Mouse (Mus musculus): ENCODE data around the gene Armh3. TPM values are rescaled to one million over a fixed set of nuclear protein-coding genes. Genes with fewer than 3 reads are reported as not detected.
A peak's percentile ranks its signal among the peaks of the same experiment; 100 is the strongest.

Armh3 gene
- polyA plus RNA-seq, 1 experiment from 2014 or later: 18.4 TPM

DNA sequence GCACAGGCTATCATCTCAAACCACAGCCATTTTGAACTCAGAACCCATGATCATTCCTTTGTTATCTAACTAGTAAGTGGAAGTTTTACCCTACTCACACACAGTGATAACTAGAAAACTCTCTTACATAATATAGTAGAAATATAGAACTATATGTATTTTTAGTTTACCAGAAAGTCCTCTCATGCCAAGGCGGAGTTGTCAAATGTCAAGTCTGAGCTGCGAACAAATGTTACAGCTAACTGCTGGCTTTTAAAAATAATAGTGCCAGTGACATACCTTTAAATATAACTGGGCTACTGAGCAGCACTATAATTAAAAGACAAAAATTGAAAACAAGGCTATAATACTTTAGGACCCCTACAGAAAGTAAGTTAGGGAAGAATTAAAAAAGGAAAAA is 51.0 kb downstream of the Armh3 start:
- Histone ChIP-seq H3K9me3 (no peaks in the 10 kb centered on the region), H3K36me3 (replicated peaks) (peaks cover 42% of the 10 kb centered on the region), H3K27me3 (replicated peaks; ENCODE audit: low read depth, poor library complexity, severe bottlenecking) (no peaks in the 10 kb centered on the region), H3K4me3 (no peak overlapping the region), H3K4me1 (no peaks in the 10 kb centered on the region), H3K27ac (replicated peaks) (no peak overlapping the region)
- DNase-seq (ENCODE audit: low spot score): no peak
- WGBS: 96% methylated on average over 2 of the region's 2 CpGs

- no peaks in the 10 kb centered on the region for H3K27me3 ChIP-seq (replicated peaks; ENCODE audit: low read depth, poor library complexity, severe bottlenecking)
- 90% methylated on average over 9 of the region's 9 CpGs for WGBS
Measured at GRCm38 (mm10) chr19:45946541-45946940, 51.7 kb downstream of the Armh3 start.

GRCm38 (mm10) chr19:45945986-45946385 is 52.3 kb downstream of the Armh3 start:
- no peak for DNase-seq (ENCODE audit: low spot score)
- H3K4me1 ChIP-seq: no peaks in the 10 kb centered on the region
- H3K9me3 ChIP-seq: no peaks in the 10 kb centered on the region
- 88% methylated on average over 2 of the region's 2 CpGs for WGBS
- H3K36me3 ChIP-seq (replicated peaks): peaks cover 42% of the 10 kb centered on the region
- no peaks in the 10 kb centered on the region for H3K27me3 ChIP-seq (replicated peaks; ENCODE audit: low read depth, poor library complexity, severe bottlenecking)
- no peak overlapping the region for H3K4me3 ChIP-seq
- no peak overlapping the region for H3K27ac ChIP-seq (replicated peaks)

More at GRCm38 (mm10) chr19:45946541-45946940, 51.7 kb downstream of the Armh3 start:
- DNase-seq (ENCODE audit: low spot score): no peak
- Histone ChIP-seq H3K4me1 (no peaks in the 10 kb centered on the region), H3K36me3 (replicated peaks) (peaks cover 42% of the 10 kb centered on the region), H3K27ac (replicated peaks) (no peak overlapping the region), H3K9me3 (no peaks in the 10 kb centered on the region), H3K4me3 (no peak overlapping the region)

- Histone ChIP-seq H3K27ac (replicated peaks) (no peak overlapping the region), H3K27me3 (replicated peaks; ENCODE audit: low read depth, poor library complexity, severe bottlenecking) (no peaks in the 10 kb centered on the region), H3K36me3 (replicated peaks) (peaks cover 44% of the 10 kb centered on the region), H3K4me1 (no peaks in the 10 kb centered on the region), H3K9me3 (no peaks in the 10 kb centered on the region), H3K4me3 (no peak overlapping the region)
- no peak for DNase-seq (ENCODE audit: low spot score)
- 83% methylated on average over 4 of the region's 4 CpGs for WGBS
Measured at GRCm38 (mm10) chr19:45943758-45944157, 54.5 kb downstream of the Armh3 start.

DNA sequence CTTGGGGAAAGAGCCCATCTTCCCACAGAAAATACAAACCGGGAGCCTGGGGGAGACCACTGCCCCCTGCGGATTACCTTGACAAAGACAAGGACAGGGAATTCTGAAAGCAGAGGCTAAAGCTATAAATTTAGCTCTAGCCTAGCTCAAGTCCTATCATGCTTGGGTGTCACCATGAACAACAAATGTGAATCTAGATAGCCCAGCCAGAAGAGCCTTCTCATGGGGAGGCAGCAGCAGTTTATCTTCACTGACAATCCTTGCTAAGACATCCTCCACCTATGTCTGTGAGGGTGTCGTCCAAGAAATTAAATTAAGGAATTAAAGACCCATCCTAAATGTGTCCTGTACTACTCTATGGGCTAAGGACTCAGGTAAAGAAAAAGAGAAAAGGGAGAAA is 60.2 kb downstream of the Armh3 start:
- H3K4me3 ChIP-seq: no peak overlapping the region
- H3K36me3 ChIP-seq (replicated peaks): peaks cover 25% of the 10 kb centered on the region
- peaks cover 8% of the 10 kb centered on the region for H3K4me1 ChIP-seq
- H3K9me3 ChIP-seq: no peaks in the 10 kb centered on the region
- 36% methylated on average over 3 of the region's 3 CpGs for WGBS
- 0 out of 2 replicates have a peak overlapping the region, but pooled peaks have one; percentile 14 for H3K27ac ChIP-seq (replicated peaks)
- no peaks in the 10 kb centered on the region for H3K27me3 ChIP-seq (replicated peaks; ENCODE audit: low read depth, poor library complexity, severe bottlenecking)
- no peak for DNase-seq (ENCODE audit: low spot score)

- H3K36me3 ChIP-seq (replicated peaks): peaks cover 30% of the 10 kb centered on the region
- 0 out of 2 replicates have a peak overlapping the region, but pooled peaks have one; percentile 14 for H3K27ac ChIP-seq (replicated peaks)
- WGBS: 21% methylated on average over 9 of the region's 9 CpGs
- H3K9me3 ChIP-seq: no peaks in the 10 kb centered on the region
- peak; percentile 21 for DNase-seq (ENCODE audit: low spot score)
- H3K4me3 ChIP-seq: no peak overlapping the region
- peaks cover 8% of the 10 kb centered on the region for H3K4me1 ChIP-seq
- no peaks in the 10 kb centered on the region for H3K27me3 ChIP-seq (replicated peaks; ENCODE audit: low read depth, poor library complexity, severe bottlenecking)
Measured at GRCm38 (mm10) chr19:45937530-45937929, 60.8 kb downstream of the Armh3 start.

DNA sequence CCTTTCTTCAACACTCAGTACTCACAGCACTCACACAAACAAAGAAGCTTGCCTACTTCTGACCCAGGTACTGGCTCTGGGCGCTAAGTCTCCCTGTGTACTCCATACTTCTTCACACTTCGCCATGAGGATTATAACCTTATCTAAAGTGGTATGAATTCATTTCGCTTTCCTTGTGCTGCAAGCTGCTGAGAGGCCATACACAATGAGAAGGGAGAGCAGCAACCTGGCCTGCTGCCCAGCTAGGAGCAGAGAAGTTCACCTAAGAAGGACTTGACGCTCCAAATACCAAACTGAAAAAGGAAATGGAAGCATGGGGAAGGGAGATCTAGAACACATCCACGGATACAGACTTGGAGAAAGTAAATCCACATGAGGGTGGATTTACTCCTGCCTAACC is 71.1 kb downstream of the Armh3 start:
- H3K36me3 ChIP-seq (replicated peaks): peaks cover 51% of the 10 kb centered on the region
- 92% methylated on average over 5 of the region's 5 CpGs for WGBS
- no peaks in the 10 kb centered on the region for H3K4me1 ChIP-seq
- H3K27ac ChIP-seq (replicated peaks): no peak overlapping the region
- no peaks in the 10 kb centered on the region for H3K27me3 ChIP-seq (replicated peaks; ENCODE audit: low read depth, poor library complexity, severe bottlenecking)
- no peak overlapping the region for H3K4me3 ChIP-seq
- no peaks in the 10 kb centered on the region for H3K9me3 ChIP-seq
- no peak for DNase-seq (ENCODE audit: low spot score)

DNA sequence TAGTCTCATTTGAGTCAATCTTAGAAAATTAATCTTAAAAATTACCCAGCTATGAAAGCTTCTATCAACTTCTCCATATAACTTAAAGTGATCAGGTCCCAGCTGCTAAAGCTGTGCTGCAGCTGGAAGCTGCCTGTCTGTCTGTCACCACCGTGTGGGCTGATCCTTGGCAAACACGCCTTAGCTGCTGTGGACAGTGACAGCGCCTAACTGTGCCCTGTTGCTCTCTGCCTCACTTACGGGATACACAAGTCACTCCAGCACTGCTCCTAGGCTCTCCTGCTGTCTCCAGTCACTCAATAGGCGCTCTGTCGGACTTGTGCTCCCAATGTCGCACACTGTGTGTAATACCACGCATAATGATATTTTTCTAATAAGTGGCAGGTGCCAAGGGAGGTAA is 71.9 kb downstream of the Armh3 start:
- no peaks in the 10 kb centered on the region for H3K27me3 ChIP-seq (replicated peaks; ENCODE audit: low read depth, poor library complexity, severe bottlenecking)
- no peaks in the 10 kb centered on the region for H3K4me1 ChIP-seq
- no peak overlapping the region for H3K27ac ChIP-seq (replicated peaks)
- DNase-seq (ENCODE audit: low spot score): no peak
- 85% methylated on average over 8 of the region's 8 CpGs for WGBS
- H3K4me3 ChIP-seq: no peak overlapping the region
- peaks cover 49% of the 10 kb centered on the region for H3K36me3 ChIP-seq (replicated peaks)
- no peaks in the 10 kb centered on the region for H3K9me3 ChIP-seq

GRCm38 (mm10) chr19:45920299-45921090 is 77.8 kb downstream of the Armh3 start:
- H3K27me3 ChIP-seq (replicated peaks; ENCODE audit: low read depth, poor library complexity, severe bottlenecking): no peaks in the 10 kb centered on the region
- WGBS: 45% methylated on average over 9 of the region's 9 CpGs
- peaks cover 44% of the 10 kb centered on the region for H3K36me3 ChIP-seq (replicated peaks)
- no peak overlapping the region for H3K27ac ChIP-seq (replicated peaks)
- H3K4me1 ChIP-seq: peaks cover 6% of the 10 kb centered on the region
- H3K4me3 ChIP-seq: no peak overlapping the region
- H3K9me3 ChIP-seq: no peaks in the 10 kb centered on the region
- no peak for DNase-seq (ENCODE audit: low spot score)

DNA sequence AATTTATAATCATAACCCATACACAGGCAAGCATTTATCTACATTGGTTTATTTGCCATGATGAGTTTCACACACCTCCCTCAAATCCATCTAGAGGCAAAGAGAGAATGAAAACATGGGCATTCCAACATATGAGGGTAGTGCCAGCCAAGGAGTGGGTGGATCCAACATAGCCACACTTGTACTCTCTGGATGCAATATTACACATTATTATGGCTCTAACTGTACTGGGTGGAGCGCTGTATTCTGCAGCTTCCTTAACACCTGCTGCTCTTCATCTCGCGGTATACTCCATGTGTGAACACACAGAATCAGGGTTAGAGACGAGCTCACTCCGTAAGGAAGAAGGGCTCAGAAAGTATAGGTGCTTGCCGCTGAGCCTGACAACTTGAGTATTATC is 79.9 kb downstream of the Armh3 start:
- Histone ChIP-seq H3K4me3 (no peak overlapping the region), H3K9me3 (no peaks in the 10 kb centered on the region), H3K36me3 (replicated peaks) (peaks cover 32% of the 10 kb centered on the region), H3K27ac (replicated peaks) (no peak overlapping the region), H3K27me3 (replicated peaks; ENCODE audit: low read depth, poor library complexity, severe bottlenecking) (no peaks in the 10 kb centered on the region), H3K4me1 (peaks cover 6% of the 10 kb centered on the region)
- DNase-seq (ENCODE audit: low spot score): no peak
- WGBS: 95% methylated on average over 6 of the region's 6 CpGs

- H3K27ac ChIP-seq (replicated peaks): no peak overlapping the region
- H3K4me3 ChIP-seq: no peak overlapping the region
- H3K36me3 ChIP-seq (replicated peaks): peaks cover 31% of the 10 kb centered on the region; the same call in 1 of the 2 replicates
- no peaks in the 10 kb centered on the region for H3K9me3 ChIP-seq
- no peaks in the 10 kb centered on the region for H3K27me3 ChIP-seq (replicated peaks; ENCODE audit: low read depth, poor library complexity, severe bottlenecking)
- DNase-seq (ENCODE audit: low spot score): no peak
- peaks cover 6% of the 10 kb centered on the region for H3K4me1 ChIP-seq
- 90% methylated on average over 3 of the region's 3 CpGs for WGBS
Measured at GRCm38 (mm10) chr19:45917856-45918255, 80.4 kb downstream of the Armh3 start.

DNA sequence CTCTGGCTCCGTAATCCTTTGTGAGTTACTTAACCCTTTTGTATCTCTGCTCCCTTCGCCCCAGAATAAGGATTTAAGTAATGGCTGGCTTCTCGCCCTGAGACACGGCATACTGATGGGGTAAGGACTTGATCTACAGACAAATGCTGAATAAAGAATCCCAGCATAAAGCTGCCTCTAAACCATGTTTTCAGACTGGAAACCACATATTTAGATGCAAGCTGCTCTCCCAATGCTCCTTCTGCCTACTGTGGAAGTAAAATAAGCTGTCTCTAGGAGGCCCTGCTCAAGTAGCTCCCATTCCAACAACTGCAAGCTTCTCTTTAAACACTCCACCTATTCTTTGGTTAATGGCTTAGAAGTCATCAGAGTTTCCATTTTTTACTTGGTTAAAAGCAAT is 81.8 kb downstream of the Armh3 start:
- 74% methylated on average over 4 of the region's 4 CpGs for WGBS
- no peak for DNase-seq (ENCODE audit: low spot score)

GRCm38 (mm10) chr19:45916026-45916425 is 82.3 kb downstream of the Armh3 start:
- Histone ChIP-seq H3K4me3 (no peak overlapping the region), H3K36me3 (replicated peaks) (peaks cover 26% of the 10 kb centered on the region; the same call in 1 of the 2 replicates), H3K27me3 (replicated peaks; ENCODE audit: low read depth, poor library complexity, severe bottlenecking) (no peaks in the 10 kb centered on the region), H3K9me3 (no peaks in the 10 kb centered on the region), H3K4me1 (peaks cover 6% of the 10 kb centered on the region), H3K27ac (replicated peaks) (no peak overlapping the region)
- 91% methylated on average over 3 of the region's 3 CpGs for WGBS
- DNase-seq (ENCODE audit: low spot score): no peak

More for the DNA sequence above, 81.8 kb downstream of the Armh3 start:
- Histone ChIP-seq H3K27ac (replicated peaks) (no peak overlapping the region), H3K4me1 (peaks cover 6% of the 10 kb centered on the region), H3K4me3 (no peak overlapping the region), H3K9me3 (no peaks in the 10 kb centered on the region), H3K27me3 (replicated peaks; ENCODE audit: low read depth, poor library complexity, severe bottlenecking) (no peaks in the 10 kb centered on the region), H3K36me3 (replicated peaks) (peaks cover 26% of the 10 kb centered on the region; the same call in 1 of the 2 replicates)

All from embryonic facial prominence, embryonic 10.5 days (tissue).